Mouse (Mus musculus) neural tube, embryonic 14.5 days (tissue): ENCODE measurements around the gene Ublcp1. TPM values are rescaled to one million over a fixed set of nuclear protein-coding genes. Genes with fewer than 3 reads are reported as not detected.

Experiments
- ATAC-seq: fragments of 200-750 bp; cut with Nextera tagmentation; 2 replicates; pipeline ENCODE4 v1.8.0; 2017; ENCODE audit warnings: low read depth, mild to moderate bottlenecking, moderate TSS enrichment, moderate library complexity
- H3K27ac ChIP-seq: fragments of 300-500 bp; sonication (generic); 2 replicates; pipeline ENCODE4 v1.5.1; 2014; ENCODE audit warnings: low read depth, mild to moderate bottlenecking, control low read depth, low read length, moderate library complexity, mixed read lengths
- H3K27me3 ChIP-seq: fragments of 300-500 bp; sonication (generic); 2 replicates; pipeline ENCODE4 v1.6.1; 2014; ENCODE audit warnings: low read length; ENCODE audit not compliant: control insufficient read depth, insufficient read depth
- H3K36me3 ChIP-seq: fragments of 300-500 bp; sonication (generic); 2 replicates; pipeline ENCODE4 v1.6.1; 2014; ENCODE audit warnings: low read length, mixed read lengths; ENCODE audit not compliant: control insufficient read depth, insufficient read depth
- H3K4me1 ChIP-seq: fragments of 300-500 bp; sonication (generic); 2 replicates; pipeline ENCODE4 v1.6.1; 2014; ENCODE audit warnings: low read length; ENCODE audit not compliant: control insufficient read depth, insufficient read depth
- H3K4me2 ChIP-seq: fragments of 300-500 bp; sonication (generic); 2 replicates; pipeline ENCODE4 v1.6.1; 2014; ENCODE audit warnings: mild to moderate bottlenecking, low read depth, low read length, control low read depth
- H3K4me3 ChIP-seq: fragments of 300-500 bp; sonication (generic); 2 replicates; pipeline ENCODE4 v1.5.1; 2014; ENCODE audit warnings: low read depth, low read length, control low read depth, mixed read lengths
- H3K9ac ChIP-seq: fragments of 300-500 bp; sonication (generic); replicated peaks from 2 replicates; pipeline ENCODE4 v1.6.1; 2014; ENCODE audit warnings: low read depth, mild to moderate bottlenecking, control low read depth, low read length, mixed read lengths
- H3K9me3 ChIP-seq: fragments of 300-500 bp; sonication (generic); 2 replicates; pipeline ENCODE4 v1.6.1; 2016; ENCODE audit warnings: low read length; ENCODE audit not compliant: control insufficient read depth
- WGBS: fragments of 180-500 bp; shearing (Covaris S2); extraction: QIAGEN DNeasy Blood & Tissue Kit; methylation state at CpG from one replicate; pipeline ENCODE4 v1.1.7; 2014; 5-methylcytosine and 5-hydroxymethylcytosine counted together
- microRNA-seq: library from miRNA; unstranded; fragments of <30 nt; microRNA quantifications from one replicate; pipeline ENCODE4, GENCODE M21; 2016
- polyA plus RNA-seq: library from polyadenylated mRNA; unstranded; fragments of >200 nt; fragmentation: Nextera tagmentation; extraction: Ambion mirVana; gene quantifications from 2 replicates; pipeline ENCODE4 v1.2.1, GENCODE M21; 2014

Gene Ublcp1
- polyA plus RNA-seq, 1 experiment from 2014 or later: 66.2 TPM

- H3K4me3 ChIP-seq: no peak overlapping the region
- H3K4me1 ChIP-seq: no peaks in the 10 kb centered on the region
- 75% methylated on average over 3 of the region's 3 CpGs for WGBS
- no peak for ATAC-seq
- no peak overlapping the region for H3K4me2 ChIP-seq
- no peaks in the 10 kb centered on the region for H3K36me3 ChIP-seq
- no peaks in the 10 kb centered on the region for H3K9me3 ChIP-seq
- H3K9ac ChIP-seq: no peak overlapping the region
- H3K27me3 ChIP-seq: no peaks in the 10 kb centered on the region
- no peak overlapping the region for H3K27ac ChIP-seq
Observed at GRCm38 (mm10) chr11:44413371-44413770, 56.9 kb downstream of the Ublcp1 start.

- no peak for ATAC-seq
- Histone ChIP-seq H3K4me3 (no peak overlapping the region), H3K4me2 (no peak overlapping the region), H3K9ac (no peak overlapping the region), H3K27ac (no peak overlapping the region), H3K27me3 (no peaks in the 10 kb centered on the region), H3K36me3 (no peaks in the 10 kb centered on the region), H3K4me1 (no peaks in the 10 kb centered on the region), H3K9me3 (no peaks in the 10 kb centered on the region)
- 88% methylated on average over 8 of the region's 8 CpGs for WGBS
Observed at GRCm38 (mm10) chr11:44412276-44412675, 58.0 kb downstream of the Ublcp1 start.

- Histone ChIP-seq H3K9me3 (no peaks in the 10 kb centered on the region), H3K36me3 (no peaks in the 10 kb centered on the region), H3K9ac (no peak overlapping the region), H3K4me3 (no peak overlapping the region), H3K27me3 (no peaks in the 10 kb centered on the region), H3K27ac (no peak overlapping the region), H3K4me1 (no peaks in the 10 kb centered on the region), H3K4me2 (no peak overlapping the region)
- WGBS: 65% methylated on average over 3 of the region's 3 CpGs
- no peak for ATAC-seq
Observed at GRCm38 (mm10) chr11:44410413-44410812, 59.9 kb downstream of the Ublcp1 start.

- H3K9me3 ChIP-seq: no peaks in the 10 kb centered on the region
- H3K4me2 ChIP-seq: no peak overlapping the region
- H3K27ac ChIP-seq: no peak overlapping the region
- no peaks in the 10 kb centered on the region for H3K4me1 ChIP-seq
- WGBS: 19% methylated on average over 5 of the region's 5 CpGs
- no peaks in the 10 kb centered on the region for H3K36me3 ChIP-seq
- no peak overlapping the region for H3K9ac ChIP-seq
- no peak overlapping the region for H3K4me3 ChIP-seq
- H3K27me3 ChIP-seq: no peaks in the 10 kb centered on the region
- no peak for ATAC-seq
Observed at GRCm38 (mm10) chr11:44408626-44409025, 61.7 kb downstream of the Ublcp1 start.

- no peak for ATAC-seq
- no peaks in the 10 kb centered on the region for H3K36me3 ChIP-seq
- H3K27ac ChIP-seq: no peak overlapping the region
- H3K4me3 ChIP-seq: no peak overlapping the region
- no peak overlapping the region for H3K9ac ChIP-seq
- 76% methylated on average over 5 of the region's 5 CpGs for WGBS
- H3K27me3 ChIP-seq: no peaks in the 10 kb centered on the region
- H3K4me1 ChIP-seq: 0 out of 2 replicates have a peak, but pooled peaks cover 3% of the 10 kb centered on the region
- no peak overlapping the region for H3K4me2 ChIP-seq
- H3K9me3 ChIP-seq: no peaks in the 10 kb centered on the region
Observed at GRCm38 (mm10) chr11:44406457-44406856, 63.8 kb downstream of the Ublcp1 start.

GRCm38 (mm10) chr11:44405961-44406360 is 64.3 kb downstream of the Ublcp1 start:
- H3K36me3 ChIP-seq: no peaks in the 10 kb centered on the region
- ATAC-seq: no peak
- 0 out of 2 replicates have a peak, but pooled peaks cover 3% of the 10 kb centered on the region for H3K4me1 ChIP-seq
- H3K4me3 ChIP-seq: no peak overlapping the region
- H3K4me2 ChIP-seq: no peak overlapping the region
- no peak overlapping the region for H3K27ac ChIP-seq
- no peaks in the 10 kb centered on the region for H3K27me3 ChIP-seq
- no peaks in the 10 kb centered on the region for H3K9me3 ChIP-seq
- WGBS: 30% methylated on average over 1 of the region's 1 CpGs
- H3K9ac ChIP-seq: no peak overlapping the region

GRCm38 (mm10) chr11:44405113-44405512 is 65.2 kb downstream of the Ublcp1 start:
- 96% methylated on average over 4 of the region's 4 CpGs for WGBS
- Histone ChIP-seq H3K4me2 (no peak overlapping the region), H3K4me3 (no peak overlapping the region), H3K36me3 (no peaks in the 10 kb centered on the region), H3K27me3 (no peaks in the 10 kb centered on the region), H3K4me1 (0 out of 2 replicates have a peak, but pooled peaks cover 3% of the 10 kb centered on the region), H3K9ac (no peak overlapping the region), H3K27ac (no peak overlapping the region), H3K9me3 (no peaks in the 10 kb centered on the region)
- no peak for ATAC-seq

Small RNA genes lying within 50 kb of the gene (microRNA-seq; reads per million reads assigned to microRNA genes)
- not detected for gene Gm22121

Other genes with a start within 250 kb of the Ublcp1 start
- gene Il12b, start 70.4 kb downstream of the Ublcp1 start, polyA plus RNA-seq: not detected in 2 replicates
- gene Rnf145, start 48.5 kb upstream of the Ublcp1 start, polyA plus RNA-seq: 114 and 141 TPM in 2 replicates
- gene Ebf1, start 146.8 kb upstream of the Ublcp1 start, polyA plus RNA-seq: 194 and 226 TPM in 2 replicates